In the genomic region with DNA sequence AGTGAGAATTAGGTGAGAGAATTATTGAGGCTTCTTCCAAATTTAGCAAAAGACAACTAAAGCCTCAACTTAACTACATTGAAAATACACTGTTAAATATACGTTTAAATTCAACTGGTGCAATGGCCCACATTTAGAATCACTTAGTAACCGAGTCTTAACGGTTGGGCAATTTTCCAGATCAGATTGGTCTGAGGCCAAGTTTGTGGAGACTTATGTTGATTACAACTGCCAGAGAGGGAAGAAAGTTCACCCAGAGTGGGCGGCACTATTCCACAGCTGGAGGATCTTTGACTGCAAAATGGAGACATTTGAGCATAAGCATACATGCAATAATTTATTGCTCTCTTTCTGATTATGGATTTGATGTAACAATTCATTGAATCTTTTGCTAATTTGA, we compare ENCODE assay signal across 11 mouse cellular contexts.
A peak's percentile ranks its signal among the peaks of the same experiment; 100 is the strongest.
DNase-seq lines count a peak whose midpoint lies in the region; ATAC-seq and TF ChIP-seq lines count a peak whose summit lies in the region.
"Had no signal": no experiment of that assay in that cellular context is flagged by ENCODE, and none has a peak within 500 bp of the region (broad histone marks: within the 10 kb centered on the region; RNA-seq: fewer than 3 reads in every experiment).

No protein-coding gene starts in this region.

- no peaks in the 10 kb centered on the region for H3K27me3 ChIP-seq in forebrain, postnatal 0 days (ENCODE audit: insufficient read depth, low read length)
- H3K27me3 ChIP-seq in forebrain, embryonic 10.5 days (ENCODE audit: poor library complexity, severe bottlenecking): no peaks in the 10 kb centered on the region
- no peaks in the 10 kb centered on the region for H3K27me3 ChIP-seq in midbrain, postnatal 0 days (ENCODE audit: insufficient read depth, low read length)
- no peaks in the 10 kb centered on the region for H3K27me3 ChIP-seq in midbrain, embryonic 11.5 days (ENCODE audit: control insufficient read depth, insufficient read depth, low read length)
- H3K27me3 ChIP-seq: limb, embryonic 13.5 days had no signal

- H3K4me1 ChIP-seq in forebrain, postnatal 0 days (ENCODE audit: insufficient read depth): no peaks in the 10 kb centered on the region
- no peaks in the 10 kb centered on the region for H3K4me1 ChIP-seq in forebrain, embryonic 10.5 days
- no peaks in the 10 kb centered on the region for H3K4me1 ChIP-seq in midbrain, postnatal 0 days (ENCODE audit: insufficient read depth, low read length)
- no peaks in the 10 kb centered on the region for H3K4me1 ChIP-seq in midbrain, embryonic 11.5 days (ENCODE audit: control insufficient read depth, insufficient read depth, low read length)
- H3K4me1 ChIP-seq: limb, embryonic 13.5 days had no signal

- no peak for TF ChIP-seq CTCF in forebrain, postnatal 0 days (IDR thresholded peaks at IDR 0.05; ENCODE audit: low read depth)
- TF ChIP-seq CTCF in midbrain, postnatal 0 days (IDR thresholded peaks at IDR 0.05): no peak

- H3K4me3 ChIP-seq in forebrain, postnatal 0 days (ENCODE audit: low read depth, low read length): no peak overlapping the region
- no peak overlapping the region for H3K4me3 ChIP-seq in forebrain, embryonic 10.5 days
- no peak overlapping the region for H3K4me3 ChIP-seq in midbrain, postnatal 0 days (ENCODE audit: low read depth, low read length)
- no peak overlapping the region for H3K4me3 ChIP-seq in midbrain, embryonic 11.5 days (ENCODE audit: low read depth, low read length)
- H3K4me3 ChIP-seq: limb, embryonic 13.5 days; myocyte had no signal

- no peak overlapping the region for H3K9ac ChIP-seq in forebrain, postnatal 0 days
- H3K9ac ChIP-seq in midbrain, postnatal 0 days (replicated peaks; ENCODE audit: low read length, poor library complexity, severe bottlenecking): no peak overlapping the region
- no peak overlapping the region for H3K9ac ChIP-seq in midbrain, embryonic 11.5 days (ENCODE audit: low read length)
- H3K9ac ChIP-seq: limb, embryonic 13.5 days had no signal

- peak; percentile 36 for DNase-seq in forebrain, postnatal 0 days
- DNase-seq in forebrain, embryonic 10.5 days (ENCODE audit: extremely low spot score, low spot score): no peak
- DNase-seq in midbrain, postnatal 0 days (ENCODE audit: low spot score): peak; percentile 32
- no peak for DNase-seq in midbrain, embryonic 11.5 days (ENCODE audit: low spot score, missing footprints)
- DNase-seq in brain, adult 2 months (ENCODE audit: low read depth, low spot score): peak; percentile 36
- DNase-seq in lung, postnatal 14 days: peak; percentile 18
- no peak for DNase-seq in frontal cortex, postnatal 25 days (ENCODE audit: low spot score in 2 of 2)

- WGBS in forebrain, postnatal 0 days: 38% methylated on average over 4 of the region's 4 CpGs
- WGBS in forebrain, embryonic 10.5 days: 90% methylated on average over 4 of the region's 4 CpGs
- WGBS in midbrain, postnatal 0 days: 68% methylated on average over 4 of the region's 4 CpGs
- 89% methylated on average over 4 of the region's 4 CpGs for WGBS in midbrain, embryonic 11.5 days

- H3K9me3 ChIP-seq in forebrain, postnatal 0 days (ENCODE audit: low read length): 0 out of 2 replicates have a peak, but pooled peaks cover 3% of the 10 kb centered on the region
- H3K9me3 ChIP-seq in forebrain, embryonic 10.5 days: no peaks in the 10 kb centered on the region
- peaks cover 4% of the 10 kb centered on the region; the same call in 1 of the 2 replicates for H3K9me3 ChIP-seq in midbrain, postnatal 0 days (ENCODE audit: low read length)
- H3K9me3 ChIP-seq in midbrain, embryonic 11.5 days (ENCODE audit: control insufficient read depth, low read length): no peaks in the 10 kb centered on the region

- ATAC-seq in forebrain, postnatal 0 days: no peak
- no peak for ATAC-seq in midbrain, postnatal 0 days (ENCODE audit: low FRiP score)
- no peak for ATAC-seq in midbrain, embryonic 11.5 days (ENCODE audit: low FRiP score)
- ATAC-seq in cerebellum, adult (ENCODE audit: insufficient number of reproducible peaks, low FRiP score, low TSS enrichment): no peak
- ATAC-seq: activated CD4-positive, CD25-positive, alpha-beta regulatory T cell, adult 4 months had no signal

- no peak overlapping the region for H3K4me2 ChIP-seq in forebrain, postnatal 0 days (ENCODE audit: low read depth)
- H3K4me2 ChIP-seq in midbrain, postnatal 0 days (ENCODE audit: low read depth, low read length, poor library complexity, severe bottlenecking): no peak overlapping the region
- no peak overlapping the region for H3K4me2 ChIP-seq in midbrain, embryonic 11.5 days
- H3K4me2 ChIP-seq: limb, embryonic 13.5 days had no signal

- no peaks in the 10 kb centered on the region for H3K36me3 ChIP-seq in forebrain, postnatal 0 days (ENCODE audit: insufficient read depth)
- H3K36me3 ChIP-seq in forebrain, embryonic 10.5 days (replicated peaks): no peaks in the 10 kb centered on the region
- H3K36me3 ChIP-seq in midbrain, postnatal 0 days (ENCODE audit: insufficient read depth, low read length): no peaks in the 10 kb centered on the region
- no peaks in the 10 kb centered on the region for H3K36me3 ChIP-seq in midbrain, embryonic 11.5 days (ENCODE audit: control insufficient read depth, insufficient read depth, low read length)
- H3K36me3 ChIP-seq: limb, embryonic 13.5 days had no signal

- no peak overlapping the region for H3K27ac ChIP-seq in forebrain, postnatal 0 days (ENCODE audit: low read depth, low read length)
- no peak overlapping the region for H3K27ac ChIP-seq in forebrain, embryonic 10.5 days
- H3K27ac ChIP-seq in midbrain, postnatal 0 days (ENCODE audit: low read depth, low read length): no peak overlapping the region
- H3K27ac ChIP-seq in midbrain, embryonic 11.5 days (ENCODE audit: low read depth, low read length): no peak overlapping the region
- H3K27ac ChIP-seq: limb, embryonic 13.5 days had no signal

Comparison
In these comparisons a context has a peak if more than half of its experiments do, and no peak if none do; other contexts are left out.
1. DNase-seq: peak in forebrain, postnatal 0 days (single experiment), midbrain, postnatal 0 days (single experiment), brain, adult 2 months (single experiment) and lung, postnatal 14 days (single experiment); none in forebrain, embryonic 10.5 days (single experiment), midbrain, embryonic 11.5 days (single experiment) and frontal cortex, postnatal 25 days (0 of 2).